Mouse (Mus musculus) brain, embryonic 14.5 days (tissue): ENCODE data around the gene Wdfy2. TPM values are rescaled to one million over a fixed set of nuclear protein-coding genes. Genes with fewer than 3 reads are reported as not detected.

Experiments
- DNase-seq: peaks from one replicate; pipeline ENCODE4 v3.0.0-alpha.2; 2011; ENCODE audit warnings: low read depth
- CTCF ChIP-seq: fragments of 200-500 bp; IDR thresholded peaks from 2 replicates; pipeline ENCODE4 v1.5.1; 2012; ENCODE audit warnings: inconsistent platforms, mild to moderate bottlenecking, moderate library complexity, borderline replicate concordance; ENCODE audit not compliant: insufficient read depth, insufficient read length; ENCODE audit errors: extremely low read depth
- POLR2A ChIP-seq: fragments of 200-500 bp; IDR thresholded peaks from 2 replicates; pipeline ENCODE4 v1.6.1; 2012; ENCODE audit warnings: mild to moderate bottlenecking, inconsistent platforms, borderline replicate concordance; ENCODE audit not compliant: poor library complexity, insufficient read depth, insufficient read length, severe bottlenecking; ENCODE audit errors: extremely low read depth
- polyA plus RNA-seq: library from polyadenylated mRNA; depleted of rRNA; stranded (reverse); fragments of >200 nt; gene quantifications from 2 replicates; pipeline ENCODE4 v1.2.3, GENCODE M21; 2012; rRNA removed

Wdfy2 gene
- polyA plus RNA-seq = 11.4 and 15.4 TPM in 2 replicates

- peak; percentile 62 for DNase-seq
- TF ChIP-seq POLR2A = peak; percentile 22; the same call in 1 of the 2 replicates
- TF ChIP-seq CTCF = no peak
These were observed at the start of gene Wdfy2 for GRCm38 (mm10) chr14:62837641-62838252. Gene Wdfy2 (plus strand): TSS chr14:62837678.

GRCm38 (mm10) chr14:62789282-62789681, 48.2 kb upstream of the Wdfy2 start:
- TF ChIP-seq POLR2A = no peak
- no peak for TF ChIP-seq CTCF
- DNase-seq = no peak

- TF ChIP-seq POLR2A = no peak
- TF ChIP-seq CTCF = no peak
- no peak for DNase-seq
These were observed 41.8 kb upstream of the Wdfy2 start for GRCm38 (mm10) chr14:62795719-62796118.

- TF ChIP-seq CTCF (no peak), POLR2A (no peak)
- peak; percentile 31 for DNase-seq
These were observed 38.8 kb upstream of the Wdfy2 start for GRCm38 (mm10) chr14:62798608-62799101.

- no peak for TF ChIP-seq CTCF
- TF ChIP-seq POLR2A = no peak
These were observed 36.7 kb upstream of the Wdfy2 start for GRCm38 (mm10) chr14:62800791-62801190.

GRCm38 (mm10) chr14:62803204-62803603, 34.3 kb upstream of the Wdfy2 start:
- no peak for TF ChIP-seq POLR2A
- no peak for TF ChIP-seq CTCF

More at GRCm38 (mm10) chr14:62800791-62801190, 36.7 kb upstream of the Wdfy2 start:
- no peak for DNase-seq

GRCm38 (mm10) chr14:62806921-62807320, 30.6 kb upstream of the Wdfy2 start:
- DNase-seq = no peak
- no peak for TF ChIP-seq CTCF
- TF ChIP-seq POLR2A = no peak

More at GRCm38 (mm10) chr14:62803204-62803603, 34.3 kb upstream of the Wdfy2 start:
- no peak for DNase-seq

GRCm38 (mm10) chr14:62808661-62809523, 28.6 kb upstream of the Wdfy2 start:
- TF ChIP-seq POLR2A (no peak), CTCF (no peak)
- no peak for DNase-seq

GRCm38 (mm10) chr14:62812765-62813164, 24.7 kb upstream of the Wdfy2 start:
- no peak for DNase-seq
- TF ChIP-seq CTCF (no peak), POLR2A (no peak)

- no peak for DNase-seq
- TF ChIP-seq POLR2A (no peak), CTCF (no peak)
These were observed 22.9 kb upstream of the Wdfy2 start for GRCm38 (mm10) chr14:62814567-62814966.

- DNase-seq = peak; percentile 9
- TF ChIP-seq POLR2A (no peak), CTCF (no peak)
These were observed 20.7 kb upstream of the Wdfy2 start for GRCm38 (mm10) chr14:62816827-62817226.
